Mouse (Mus musculus) hindbrain, embryonic 15.5 days (tissue): Measurements from ENCODE around the gene Rhox9. TPM values are rescaled to one million over a fixed set of nuclear protein-coding genes. Genes with fewer than 3 reads are reported as not detected.
"Not testable (repeated sequence)": the region's sequence is repeated elsewhere in the genome, so short reads cannot be mapped to it uniquely, and the experiment has no call there.

Experiments
- ATAC-seq: fragments of 200-750 bp; cut with Nextera tagmentation; 2 replicates; pipeline ENCODE4 v1.8.0; 2017; ENCODE audit warnings: low read depth, moderate number of reproducible peaks, moderate TSS enrichment; ENCODE audit not compliant: low FRiP score
- H3K27ac ChIP-seq: fragments of 300-500 bp; sonication (generic); replicated peaks from 2 replicates; pipeline ENCODE4 v1.5.1; 2015; ENCODE audit warnings: mild to moderate bottlenecking, inconsistent platforms
- H3K27me3 ChIP-seq: fragments of 300-500 bp; sonication (generic); 2 replicates; pipeline ENCODE4 v1.6.1; 2015; ENCODE audit warnings: control low read depth, inconsistent platforms
- H3K36me3 ChIP-seq: fragments of 300-500 bp; sonication (generic); 2 replicates; pipeline ENCODE4 v1.6.1; 2015; ENCODE audit warnings: control low read depth, inconsistent platforms
- H3K4me1 ChIP-seq: fragments of 300-500 bp; sonication (generic); replicated peaks from 2 replicates; pipeline ENCODE4 v1.6.1; 2015; ENCODE audit warnings: control low read depth, inconsistent platforms
- H3K4me2 ChIP-seq: fragments of 300-500 bp; sonication (generic); 2 replicates; pipeline ENCODE4 v1.6.1; 2015; ENCODE audit warnings: moderate library complexity, mild to moderate bottlenecking, inconsistent platforms
- H3K4me3 ChIP-seq: fragments of 300-500 bp; sonication (generic); 2 replicates; pipeline ENCODE4 v1.5.1; 2015; ENCODE audit warnings: mild to moderate bottlenecking, inconsistent platforms
- H3K9ac ChIP-seq: fragments of 300-500 bp; sonication (generic); 2 replicates; pipeline ENCODE4 v1.6.1; 2015; ENCODE audit warnings: inconsistent platforms
- H3K9me3 ChIP-seq: fragments of 300-500 bp; sonication (generic); 2 replicates; pipeline ENCODE4 v1.6.1; 2016; ENCODE audit warnings: control low read depth, inconsistent platforms
- WGBS: fragments of 180-500 bp; shearing (Covaris S2); methylation state at CpG from one replicate; pipeline ENCODE4 v1.1.7; 2015; 5-methylcytosine and 5-hydroxymethylcytosine counted together
- polyA plus RNA-seq: library from polyadenylated mRNA; unstranded; fragments of >200 nt; fragmentation: Nextera tagmentation; extraction: Ambion mirVana; gene quantifications from 2 replicates; pipeline ENCODE4 v1.2.1, GENCODE M21; 2015

The Rhox9 gene
- not detected in 2 replicates for polyA plus RNA-seq

DNA sequence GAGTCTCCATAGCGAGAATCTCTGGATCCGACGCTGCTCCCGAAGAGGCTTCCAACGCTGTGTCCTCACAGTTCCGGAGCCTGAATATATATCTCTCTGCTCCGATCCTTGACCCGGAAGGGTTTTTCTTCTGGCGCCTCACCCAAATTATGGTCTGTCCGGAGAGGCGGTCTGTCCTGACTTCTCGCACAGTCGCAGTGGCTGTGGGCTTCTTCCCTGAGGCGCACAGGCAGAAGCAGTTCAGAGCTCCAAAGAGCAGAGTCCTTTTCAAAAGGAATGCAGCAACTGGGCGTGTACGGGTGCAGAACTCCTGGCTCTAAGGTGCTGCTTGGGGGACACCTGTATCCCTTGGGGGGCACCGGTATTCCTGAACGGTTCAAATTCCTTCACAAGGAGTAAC is at the start of gene Rhox9:
TSS of gene Rhox9 (minus strand) at position 101 of the 400 bp plus-strand sequence.
- ATAC-seq, H3K36me3 ChIP-seq, H3K4me2 ChIP-seq, H3K9me3 ChIP-seq, H3K4me1 ChIP-seq, H3K27ac ChIP-seq, H3K9ac ChIP-seq, H3K4me3 ChIP-seq, H3K27me3 ChIP-seq: not testable (repeated sequence)
- 91% methylated on average over 10 of the region's 18 CpGs for WGBS

DNA sequence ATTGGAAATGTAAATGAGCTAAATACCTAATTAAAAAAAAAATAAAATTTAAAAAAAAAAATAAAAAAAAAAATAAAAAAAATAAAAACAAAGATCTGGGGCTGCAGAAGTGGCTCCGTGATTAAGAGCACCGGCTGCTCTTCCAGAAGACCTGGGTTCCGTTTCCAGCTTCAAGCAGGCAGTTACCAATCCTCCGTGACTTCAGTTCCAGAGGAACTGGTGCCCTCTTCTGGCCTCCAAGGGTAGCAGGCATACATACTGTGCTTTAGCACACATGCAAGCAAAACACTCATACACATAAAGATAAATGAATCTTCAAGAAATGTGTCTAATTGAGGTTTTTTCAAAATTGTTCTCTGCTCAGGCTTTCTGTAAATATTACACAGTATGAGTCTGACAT is 14.7 kb upstream of the Rhox9 start:
- 76% methylated on average over 4 of the region's 4 CpGs for WGBS
- ATAC-seq = no peak

DNA sequence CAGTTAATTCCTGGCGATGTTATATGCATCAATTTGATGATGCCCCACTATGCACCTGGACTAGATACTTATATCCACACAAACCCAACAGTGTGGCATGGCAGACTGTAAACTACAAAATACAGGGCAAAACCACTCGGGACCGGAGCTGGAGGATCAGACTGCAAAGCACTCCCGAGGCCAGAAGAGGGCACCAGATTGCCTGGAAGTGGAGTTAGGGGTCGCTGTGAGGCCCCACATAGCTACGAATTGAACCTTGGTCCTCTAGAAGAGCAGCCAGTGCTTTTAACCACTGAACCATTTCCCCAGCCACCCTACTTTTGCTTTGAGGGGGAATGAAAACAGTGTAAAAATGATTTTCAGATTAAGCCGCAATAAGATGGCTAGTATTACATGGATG is 7.0 kb upstream of the Rhox9 start:
- Histone ChIP-seq H3K4me1 (no peaks in the 10 kb centered on the region), H3K9me3 (no peaks in the 10 kb centered on the region), H3K4me2 (no peak overlapping the region), H3K27me3 (no peaks in the 10 kb centered on the region), H3K27ac (no peak overlapping the region), H3K36me3 (no peaks in the 10 kb centered on the region), H3K4me3 (no peak overlapping the region), H3K9ac (no peak overlapping the region)
- ATAC-seq = no peak
- WGBS = 62% methylated on average over 7 of the region's 7 CpGs

More for the DNA sequence above, 14.7 kb upstream of the Rhox9 start:
- H3K9ac ChIP-seq = no peak overlapping the region
- H3K4me3 ChIP-seq = no peak overlapping the region
- H3K27ac ChIP-seq = no peak overlapping the region
- no peaks in the 10 kb centered on the region for H3K36me3 ChIP-seq
- H3K27me3 ChIP-seq = no peaks in the 10 kb centered on the region
- H3K4me2 ChIP-seq = no peak overlapping the region
- no peaks in the 10 kb centered on the region for H3K9me3 ChIP-seq
- H3K4me1 ChIP-seq = no peaks in the 10 kb centered on the region

DNA sequence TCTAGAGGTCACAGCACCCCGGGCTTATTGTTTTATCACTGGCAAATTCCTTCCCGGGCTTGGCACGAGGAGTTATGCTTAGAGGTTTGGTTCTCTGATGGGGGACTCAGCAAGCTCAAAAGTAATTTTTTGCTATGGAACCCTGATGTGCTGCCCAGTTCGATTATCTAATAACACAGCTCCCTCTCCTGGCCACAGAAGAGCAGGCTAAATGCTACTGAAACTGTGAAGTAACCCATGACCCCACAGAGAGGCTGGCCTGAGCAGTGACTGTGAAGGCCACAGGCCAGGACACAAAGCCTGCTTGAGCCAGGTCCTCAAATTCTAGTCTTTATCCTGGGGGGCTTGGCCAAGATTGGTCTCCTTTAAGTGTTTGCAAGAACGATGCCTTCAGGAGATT is 2.2 kb upstream of the Rhox9 start:
- ATAC-seq = no peak
- H3K27me3 ChIP-seq = no peaks in the 10 kb centered on the region
- 76% methylated on average over 5 of the region's 5 CpGs for WGBS
- H3K4me2 ChIP-seq = no peak overlapping the region
- H3K27ac ChIP-seq = no peak overlapping the region
- H3K4me1 ChIP-seq = no peaks in the 10 kb centered on the region
- H3K9me3 ChIP-seq = no peaks in the 10 kb centered on the region
- no peak overlapping the region for H3K9ac ChIP-seq
- no peaks in the 10 kb centered on the region for H3K36me3 ChIP-seq
- no peak overlapping the region for H3K4me3 ChIP-seq

DNA sequence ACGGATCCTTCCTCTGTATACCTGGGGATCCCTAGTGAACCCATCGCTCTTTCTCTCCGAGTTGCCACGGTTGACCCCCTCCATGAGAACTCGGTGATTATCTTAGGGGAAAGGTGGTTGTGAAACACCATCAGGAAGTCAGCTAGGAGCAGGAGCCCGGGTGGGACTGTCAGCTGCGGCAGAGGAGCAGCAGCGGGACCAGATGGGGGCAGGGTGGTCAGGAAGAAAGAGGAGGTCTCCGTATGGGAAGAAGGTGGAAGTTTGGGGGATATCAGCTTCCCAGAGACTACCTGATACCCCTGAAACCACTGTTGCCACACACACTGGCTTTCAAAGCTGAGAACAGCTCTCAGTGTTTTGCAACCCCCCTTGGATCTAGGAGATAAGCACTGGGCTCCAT is 4.4 kb downstream of the Rhox9 start, which contains the start of gene Rhox7b:
TSS of gene Rhox7b (minus strand) at position 101 of the 400 bp plus-strand sequence.
- not testable (repeated sequence) for H3K27me3 ChIP-seq, H3K9ac ChIP-seq, H3K4me1 ChIP-seq, H3K9me3 ChIP-seq, ATAC-seq, H3K4me2 ChIP-seq, H3K27ac ChIP-seq, H3K36me3 ChIP-seq, H3K4me3 ChIP-seq
- 88% methylated on average over 9 of the region's 9 CpGs for WGBS

DNA sequence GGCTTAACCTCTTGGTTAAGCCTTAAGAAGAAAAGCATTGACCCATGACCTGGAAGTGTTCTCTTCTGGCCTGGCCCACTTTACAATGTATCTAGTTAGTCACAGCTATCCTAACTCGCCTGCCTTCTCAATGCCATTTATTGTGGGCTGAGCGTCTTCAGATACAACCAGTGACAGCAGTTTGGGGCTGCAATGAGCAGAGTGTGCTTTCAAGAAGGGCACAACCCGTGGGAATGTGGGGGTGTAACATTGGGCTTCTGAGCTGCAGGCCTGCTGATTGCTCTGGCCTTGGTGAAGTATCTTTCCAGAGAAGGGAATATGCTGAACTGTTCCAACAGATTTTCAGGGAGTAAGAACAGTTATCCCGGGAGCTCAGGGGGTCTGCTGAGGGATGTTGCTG is 22.7 kb downstream of the Rhox9 start, which contains the start of gene Rhox8:
TSS of gene Rhox8 (minus strand) at position 101 of the 400 bp plus-strand sequence.
- WGBS = 78% methylated on average over 4 of the region's 4 CpGs
- ATAC-seq = no peak
- Histone ChIP-seq H3K27me3 (no peaks in the 10 kb centered on the region), H3K36me3 (no peaks in the 10 kb centered on the region), H3K9ac (no peak within 1 kb of the TSS), H3K4me2 (no peak within 1 kb of the TSS), H3K27ac (no peak within 1 kb of the TSS), H3K4me3 (no peak within 1 kb of the TSS), H3K9me3 (no peaks in the 10 kb centered on the region), H3K4me1 (no peaks in the 10 kb centered on the region)

DNA sequence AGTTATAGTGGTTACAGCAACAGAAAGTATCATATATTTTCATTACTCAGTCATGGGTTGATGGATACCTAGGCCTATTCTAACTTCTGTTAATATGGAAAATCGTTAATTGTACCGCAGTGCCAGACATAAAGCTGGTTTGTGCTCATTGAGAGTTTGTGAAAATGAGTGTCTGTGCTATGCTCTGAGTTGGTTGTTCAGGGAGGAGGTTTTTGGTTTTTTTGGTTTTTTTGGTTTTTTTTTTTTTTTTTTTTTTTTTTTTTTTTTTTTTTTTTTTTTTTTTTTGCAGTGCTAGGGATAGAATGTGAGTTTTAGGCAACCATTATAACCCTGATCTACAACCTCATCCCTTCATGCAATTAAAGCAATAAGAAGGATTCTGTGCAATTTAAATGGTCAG is 29.9 kb downstream of the Rhox9 start:
- Histone ChIP-seq H3K9ac (no peak overlapping the region), H3K9me3 (no peaks in the 10 kb centered on the region), H3K27ac (no peak overlapping the region), H3K36me3 (no peaks in the 10 kb centered on the region), H3K4me3 (no peak overlapping the region), H3K4me2 (no peak overlapping the region), H3K27me3 (no peaks in the 10 kb centered on the region), H3K4me1 (no peaks in the 10 kb centered on the region)
- ATAC-seq = no peak
- 99% methylated on average over 2 of the region's 2 CpGs for WGBS

Other genes starting within 250 kb of the Rhox9 start
- gene Rhox3h, start 233.0 kb downstream of the Rhox9 start, polyA plus RNA-seq = not detected in 2 replicates
- gene Rhox2h, start 228.5 kb downstream of the Rhox9 start, polyA plus RNA-seq = not detected in 2 replicates
- 0.22 and 1.4 TPM in 2 replicates for gene Rhox5, start 96.9 kb downstream of the Rhox9 start, polyA plus RNA-seq
- gene Rhox6, start 74.9 kb downstream of the Rhox9 start, polyA plus RNA-seq = not detected in 2 replicates
- not detected in 2 replicates for gene Rhox7a, start 70.1 kb downstream of the Rhox9 start, polyA plus RNA-seq
- 0.17 TPM in 1 of 2 replicates, not detected in the other for gene Rhox8, start 22.8 kb downstream of the Rhox9 start, polyA plus RNA-seq
- not detected in 2 replicates for gene Rhox7b, start 4.5 kb downstream of the Rhox9 start, polyA plus RNA-seq
- not detected in 2 replicates for gene Btg1-ps1, start 117.0 kb upstream of the Rhox9 start, polyA plus RNA-seq
- not detected in 2 replicates for gene Btg1-ps2, start 141.3 kb upstream of the Rhox9 start, polyA plus RNA-seq
- gene Rhox10, start 164.7 kb upstream of the Rhox9 start, polyA plus RNA-seq = not detected in 2 replicates
- gene Rhox11, start 183.4 kb upstream of the Rhox9 start, polyA plus RNA-seq = not detected in 2 replicates
- gene Rhox12, start 209.1 kb upstream of the Rhox9 start, polyA plus RNA-seq = not detected in 2 replicates
- gene Rhox13, start 219.4 kb upstream of the Rhox9 start, polyA plus RNA-seq = not detected in 2 replicates